Mouse (Mus musculus) ZHBTc4 (cell line): ENCODE measurements at regions not wholly inside any gene's neighbourhood (a gene's known extent, or its start where the extent isn't known, plus 50 kb on each side); places are given as distances from the start of the nearest gene placed in this dataset.

Experiments
- DNase-seq: peaks from one replicate; pipeline ENCODE4 v3.0.0-alpha.2; 2011; ENCODE audit warnings: low read depth, low spot score

DNA sequence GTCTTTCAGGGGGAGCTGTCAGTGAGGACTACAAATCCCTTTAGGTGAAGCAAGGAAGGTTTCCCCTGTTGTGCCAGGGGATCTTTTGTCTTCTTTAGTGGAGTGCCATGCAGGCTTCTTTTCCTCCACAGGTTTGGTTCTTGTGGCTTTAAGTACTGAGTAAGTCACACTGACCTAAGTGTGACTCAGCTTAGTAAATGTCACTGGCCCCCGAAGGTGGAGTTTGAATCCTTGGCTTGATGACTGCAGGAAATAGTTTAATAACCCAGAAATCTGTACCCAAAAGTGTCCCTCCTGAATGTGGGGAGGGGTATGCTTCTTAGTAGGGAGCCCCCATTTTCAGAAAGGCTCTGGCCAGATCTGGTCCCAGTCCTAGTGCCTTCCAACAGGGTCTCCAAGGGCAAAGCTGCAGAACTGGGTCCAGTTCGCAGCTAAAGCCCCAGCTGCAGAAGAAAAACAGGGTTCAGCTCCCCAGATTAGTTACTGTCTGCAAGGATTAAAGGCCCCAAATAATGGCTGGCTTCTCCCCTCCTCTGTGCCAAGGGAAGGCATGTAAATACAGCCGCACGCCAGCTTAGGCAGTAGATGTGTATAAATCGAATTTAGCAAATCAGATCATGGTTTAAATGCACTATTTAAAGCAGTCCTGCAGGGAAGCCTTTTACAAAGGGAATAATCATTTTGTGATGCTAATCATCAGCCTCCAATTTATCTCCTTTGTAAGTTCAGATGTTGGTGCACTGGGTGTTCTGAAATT, 51.6 kb upstream of the Polg start:
- no peak for DNase-seq

DNA sequence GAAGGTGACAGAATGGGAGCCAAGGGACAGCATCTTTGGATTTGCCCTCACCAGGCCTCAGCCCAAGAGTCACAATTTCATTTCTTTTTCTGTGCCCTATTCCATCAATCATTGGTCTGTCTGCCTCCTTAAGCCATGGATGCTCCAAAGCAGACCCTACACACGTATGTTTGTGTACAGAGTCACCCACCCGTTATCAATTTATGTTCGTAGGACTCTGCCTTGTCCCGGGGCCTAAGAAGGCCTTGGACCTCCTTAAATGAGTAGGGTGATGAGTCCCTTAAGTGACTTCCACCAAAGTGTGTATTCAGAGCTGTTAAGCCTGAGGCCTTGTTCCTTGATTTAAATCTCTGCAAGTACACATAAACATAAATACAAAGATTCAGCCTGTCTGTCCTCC, 50.1 kb upstream of the Polg start:
- DNase-seq: no peak
